Mouse (Mus musculus): ENCODE measurements at regions not wholly inside any gene's neighbourhood (a gene's known extent, or its start where the extent isn't known, plus 50 kb on each side); places are given as distances from the start of the nearest gene placed in this dataset.

DNA sequence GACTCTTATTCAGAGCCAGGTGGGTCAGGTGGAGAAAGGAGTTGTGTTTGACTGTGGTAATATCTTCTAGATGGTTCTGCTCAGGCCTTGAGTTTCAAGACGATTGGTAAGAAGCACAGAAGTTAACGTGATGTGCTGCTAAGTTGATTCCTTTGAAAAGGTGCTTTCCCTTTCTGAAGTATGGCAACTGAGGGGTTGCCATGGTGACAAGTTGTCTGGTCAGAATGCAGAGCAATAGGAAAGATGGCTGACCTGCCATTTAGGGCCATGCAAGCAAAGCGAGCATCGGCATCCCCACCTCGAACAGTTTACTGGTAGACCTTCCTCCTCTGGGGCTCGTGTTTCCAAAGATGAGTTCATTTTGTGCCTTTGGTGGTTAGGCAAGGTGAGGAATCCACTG, 76.1 kb upstream of the Id2 start:
- Histone ChIP-seq H3K36me3 (no peaks in the 10 kb centered on the region), H3K4me1 (replicated peaks) (no peaks in the 10 kb centered on the region), H3K9me3 (replicated peaks) (no peaks in the 10 kb centered on the region), H3K4me3 (no peak overlapping the region), H3K27ac (no peak overlapping the region), H3K9ac (no peak overlapping the region), H3K27me3 (no peaks in the 10 kb centered on the region), H3K4me2 (no peak overlapping the region)
- 86% methylated on average over 6 of the region's 6 CpGs for WGBS
- no peak for ATAC-seq (replicated peaks; ENCODE audit: insufficient number of reproducible peaks, insufficient read depth, low FRiP score, low read depth)

DNA sequence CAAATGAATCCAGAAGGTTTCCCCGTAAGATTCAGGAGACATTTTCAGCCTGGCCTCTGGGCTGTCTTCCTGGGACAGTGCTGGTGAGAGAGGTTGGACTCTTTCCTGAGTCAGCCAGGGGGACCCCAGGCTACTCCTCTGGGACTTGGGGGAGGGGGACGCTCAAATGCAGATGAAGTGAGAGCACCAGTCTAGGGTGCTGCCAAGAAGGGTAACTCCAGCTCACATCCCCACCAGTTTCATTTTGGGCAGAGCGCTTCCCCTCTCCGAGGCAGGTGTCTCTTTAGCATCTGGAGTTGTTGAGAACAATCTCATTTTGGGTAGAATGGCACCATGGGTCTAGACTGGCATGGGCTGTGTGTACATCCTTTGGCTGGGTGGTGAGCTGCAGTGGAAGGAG, 75.5 kb upstream of the Id2 start:
- H3K4me2 ChIP-seq, result no peak overlapping the region
- H3K9ac ChIP-seq, result no peak overlapping the region
- WGBS, result 81% methylated on average over 4 of the region's 4 CpGs
- no peak overlapping the region for H3K27ac ChIP-seq
- no peaks in the 10 kb centered on the region for H3K36me3 ChIP-seq
- no peaks in the 10 kb centered on the region for H3K4me1 ChIP-seq (replicated peaks)
- H3K9me3 ChIP-seq (replicated peaks), result no peaks in the 10 kb centered on the region
- no peak overlapping the region for H3K4me3 ChIP-seq
- no peaks in the 10 kb centered on the region for H3K27me3 ChIP-seq
- ATAC-seq (replicated peaks; ENCODE audit: insufficient number of reproducible peaks, insufficient read depth, low FRiP score, low read depth), result no peak

DNA sequence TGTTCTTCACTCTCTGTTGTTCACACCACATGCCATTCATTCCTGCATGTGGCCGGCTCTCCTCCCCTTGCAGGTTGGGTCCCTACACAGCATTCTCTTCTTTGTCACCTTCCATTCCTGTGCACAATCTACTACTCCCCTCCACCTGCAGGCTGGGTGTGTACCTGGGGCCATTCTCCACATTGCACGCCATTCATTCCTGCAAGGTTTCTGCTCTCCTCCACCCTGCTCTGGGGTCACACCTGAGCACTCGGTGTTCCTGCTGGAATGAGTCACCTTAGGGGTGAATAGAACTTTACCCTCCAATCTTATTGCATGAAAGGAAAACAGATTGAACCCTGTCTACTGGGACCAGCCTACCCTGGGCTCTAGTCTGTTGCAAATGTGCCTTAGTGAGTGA, 72.7 kb upstream of the Id2 start:
- Histone ChIP-seq H3K4me2 (no peak overlapping the region), H3K36me3 (no peaks in the 10 kb centered on the region), H3K9ac (no peak overlapping the region), H3K4me1 (replicated peaks) (no peaks in the 10 kb centered on the region; the same call in none of the 2 replicates), H3K9me3 (replicated peaks) (no peaks in the 10 kb centered on the region), H3K27me3 (no peaks in the 10 kb centered on the region), H3K27ac (no peak overlapping the region), H3K4me3 (no peak overlapping the region)
- no peak for ATAC-seq (replicated peaks; ENCODE audit: insufficient number of reproducible peaks, insufficient read depth, low FRiP score, low read depth)
- WGBS, result 81% methylated on average over 3 of the region's 3 CpGs

GRCm38 (mm10) chr12:25168213-25168545, 71.2 kb upstream of the Id2 start:
- peaks cover 9% of the 10 kb centered on the region for H3K4me1 ChIP-seq (replicated peaks)
- no peak overlapping the region for H3K27ac ChIP-seq
- H3K4me2 ChIP-seq, result no peak overlapping the region
- no peaks in the 10 kb centered on the region for H3K9me3 ChIP-seq (replicated peaks)
- H3K4me3 ChIP-seq, result no peak overlapping the region
- ATAC-seq (replicated peaks; ENCODE audit: insufficient number of reproducible peaks, insufficient read depth, low FRiP score, low read depth), result no peak
- no peaks in the 10 kb centered on the region for H3K27me3 ChIP-seq
- no peaks in the 10 kb centered on the region for H3K36me3 ChIP-seq
- WGBS, result 75% methylated on average over 5 of the region's 5 CpGs
- H3K9ac ChIP-seq, result no peak overlapping the region

- Histone ChIP-seq H3K36me3 (no peaks in the 10 kb centered on the region), H3K27me3 (no peaks in the 10 kb centered on the region), H3K9ac (no peak overlapping the region), H3K4me2 (no peak overlapping the region), H3K4me1 (replicated peaks) (peaks cover 13% of the 10 kb centered on the region), H3K27ac (no peak overlapping the region), H3K4me3 (no peak overlapping the region), H3K9me3 (replicated peaks) (no peaks in the 10 kb centered on the region)
- 71% methylated on average over 12 of the region's 12 CpGs for WGBS
- no peak for ATAC-seq (replicated peaks; ENCODE audit: insufficient number of reproducible peaks, insufficient read depth, low FRiP score, low read depth)
Observed at GRCm38 (mm10) chr12:25167504-25168212, 70.7 kb upstream of the Id2 start.

DNA sequence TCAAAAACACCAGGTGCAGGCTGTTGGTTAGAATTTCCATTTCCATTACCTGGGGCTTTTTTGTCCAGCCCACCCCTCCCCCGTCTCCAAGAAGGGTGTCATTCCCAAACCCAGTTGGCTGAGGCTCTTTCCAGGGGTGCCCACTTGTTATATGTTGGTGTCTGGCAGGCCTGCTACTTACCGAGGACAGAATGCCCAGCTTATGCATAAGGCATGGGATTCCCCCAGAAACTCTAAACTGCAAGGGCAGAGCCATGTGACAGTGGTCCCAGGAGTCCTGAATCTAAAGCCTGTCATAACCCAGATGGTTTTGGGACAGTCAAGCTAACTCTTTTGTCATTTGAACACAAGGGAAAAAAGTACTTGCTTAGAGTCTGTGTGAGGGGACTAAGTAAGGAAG, 69.6 kb upstream of the Id2 start:
- H3K36me3 ChIP-seq, result no peaks in the 10 kb centered on the region
- no peak overlapping the region for H3K9ac ChIP-seq
- WGBS, result 75% methylated on average over 2 of the region's 2 CpGs
- H3K9me3 ChIP-seq (replicated peaks), result no peaks in the 10 kb centered on the region
- ATAC-seq (replicated peaks; ENCODE audit: insufficient number of reproducible peaks, insufficient read depth, low FRiP score, low read depth), result no peak
- H3K4me2 ChIP-seq, result no peak overlapping the region
- no peak overlapping the region for H3K27ac ChIP-seq
- peaks cover 24% of the 10 kb centered on the region for H3K4me1 ChIP-seq (replicated peaks)
- H3K4me3 ChIP-seq, result no peak overlapping the region
- H3K27me3 ChIP-seq, result no peaks in the 10 kb centered on the region

DNA sequence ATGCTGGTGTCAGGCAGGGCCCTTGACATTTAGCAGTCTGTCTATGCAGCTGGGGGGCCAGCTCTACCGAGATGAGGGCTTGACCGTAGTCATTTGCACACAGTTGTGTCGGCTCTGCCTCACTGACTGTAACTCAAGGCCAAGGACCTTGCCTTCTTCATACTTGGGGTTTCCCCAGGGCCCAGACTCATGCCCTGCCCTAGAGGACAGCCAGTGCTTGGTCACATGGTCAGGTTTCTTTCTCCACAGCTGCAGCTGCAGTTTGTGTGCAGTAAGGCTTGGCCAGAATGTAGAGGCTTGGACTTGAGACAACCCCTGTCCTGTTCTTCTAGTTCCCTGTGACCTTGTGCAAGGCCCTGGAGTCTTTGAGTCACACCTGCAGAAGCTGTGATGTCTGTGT, 68.7 kb upstream of the Id2 start:
- no peaks in the 10 kb centered on the region for H3K36me3 ChIP-seq
- no peaks in the 10 kb centered on the region for H3K27me3 ChIP-seq
- 77% methylated on average over 3 of the region's 3 CpGs for WGBS
- H3K27ac ChIP-seq, result no peak overlapping the region
- H3K9ac ChIP-seq, result no peak overlapping the region
- no peaks in the 10 kb centered on the region for H3K9me3 ChIP-seq (replicated peaks)
- peaks cover 31% of the 10 kb centered on the region for H3K4me1 ChIP-seq (replicated peaks)
- H3K4me2 ChIP-seq, result no peak overlapping the region
- ATAC-seq (replicated peaks; ENCODE audit: insufficient number of reproducible peaks, insufficient read depth, low FRiP score, low read depth), result no peak
- no peak overlapping the region for H3K4me3 ChIP-seq

DNA sequence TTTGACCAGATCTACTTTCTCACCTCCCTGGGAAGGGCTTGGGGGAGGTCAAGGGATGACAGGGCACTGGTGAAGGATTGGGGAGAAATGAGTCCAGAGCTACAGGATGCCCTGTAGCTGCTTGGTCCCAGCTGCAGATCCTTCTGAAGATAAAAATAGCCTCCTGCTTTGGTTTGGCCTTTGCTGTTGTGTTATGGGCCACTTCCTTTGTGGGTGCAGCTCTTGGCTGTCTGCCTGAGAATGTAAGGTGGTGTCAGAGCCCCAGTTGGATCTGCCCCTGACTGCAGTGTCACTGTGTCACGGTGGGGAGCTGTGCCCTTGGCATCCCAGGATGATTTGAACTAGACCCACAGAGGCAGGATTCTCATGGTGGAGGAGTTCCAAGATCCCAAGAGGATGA, 67.8 kb upstream of the Id2 start:
- Histone ChIP-seq H3K36me3 (no peaks in the 10 kb centered on the region), H3K9me3 (replicated peaks) (no peaks in the 10 kb centered on the region), H3K4me2 (no peak overlapping the region), H3K4me3 (no peak overlapping the region), H3K9ac (no peak overlapping the region), H3K27ac (no peak overlapping the region), H3K4me1 (replicated peaks) (peaks cover 31% of the 10 kb centered on the region), H3K27me3 (no peaks in the 10 kb centered on the region)
- ATAC-seq (replicated peaks; ENCODE audit: insufficient number of reproducible peaks, insufficient read depth, low FRiP score, low read depth), result no peak
- WGBS, result 45% methylated on average over 1 of the region's 1 CpGs

DNA sequence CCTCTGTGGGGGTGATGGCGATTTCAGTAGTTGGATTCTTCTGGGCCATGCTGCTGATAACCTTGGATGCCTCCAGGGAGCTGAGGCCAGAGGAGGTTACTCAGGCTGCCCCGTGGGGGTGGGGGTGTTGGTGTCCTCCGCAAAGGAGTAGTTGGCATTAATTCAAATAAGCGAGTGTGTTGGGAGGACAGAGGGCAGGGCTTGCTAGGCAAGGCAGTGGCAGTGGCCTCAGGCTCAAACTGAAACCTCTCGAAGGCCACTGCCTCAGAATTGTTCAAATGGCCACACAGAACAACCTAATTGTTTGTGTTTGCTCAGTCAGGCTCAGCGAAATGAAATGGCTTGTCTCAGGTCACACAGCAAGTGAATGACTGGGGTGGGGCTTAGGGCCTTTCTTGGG, 66.6 kb upstream of the Id2 start:
- H3K36me3 ChIP-seq, result no peaks in the 10 kb centered on the region
- H3K27me3 ChIP-seq, result no peaks in the 10 kb centered on the region
- H3K4me2 ChIP-seq, result no peak overlapping the region
- WGBS, result 23% methylated on average over 6 of the region's 6 CpGs
- no peaks in the 10 kb centered on the region for H3K9me3 ChIP-seq (replicated peaks)
- no peak for ATAC-seq (replicated peaks; ENCODE audit: insufficient number of reproducible peaks, insufficient read depth, low FRiP score, low read depth)
- H3K4me3 ChIP-seq, result no peak overlapping the region
- H3K4me1 ChIP-seq (replicated peaks), result peaks cover 31% of the 10 kb centered on the region
- H3K9ac ChIP-seq, result no peak overlapping the region
- H3K27ac ChIP-seq, result no peak overlapping the region

DNA sequence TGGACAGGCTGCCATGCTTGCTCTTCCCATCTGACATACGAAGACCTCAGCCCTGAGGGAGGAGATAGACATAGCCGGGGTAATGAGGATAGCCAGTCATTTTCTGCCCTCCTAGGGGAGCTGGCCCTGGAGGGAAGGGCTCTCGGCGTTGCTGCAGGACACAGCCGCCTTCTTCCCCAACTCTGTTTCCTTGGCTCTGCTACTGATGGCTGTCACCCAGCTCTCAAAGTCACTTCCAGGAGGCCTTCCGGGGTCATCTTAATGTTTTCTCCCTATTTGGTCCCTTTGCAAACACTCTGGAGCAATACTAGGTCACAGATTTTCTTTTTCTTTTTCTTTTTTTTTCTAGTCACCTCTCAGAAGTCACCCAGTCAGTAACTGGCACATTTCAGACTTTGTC, 65.9 kb upstream of the Id2 start:
- no peak overlapping the region for H3K4me2 ChIP-seq
- ATAC-seq (replicated peaks; ENCODE audit: insufficient number of reproducible peaks, insufficient read depth, low FRiP score, low read depth), result no peak
- H3K4me1 ChIP-seq (replicated peaks), result peaks cover 31% of the 10 kb centered on the region
- H3K36me3 ChIP-seq, result no peaks in the 10 kb centered on the region
- 79% methylated on average over 6 of the region's 6 CpGs for WGBS
- no peaks in the 10 kb centered on the region for H3K27me3 ChIP-seq
- no peak overlapping the region for H3K4me3 ChIP-seq
- no peak overlapping the region for H3K27ac ChIP-seq
- no peak overlapping the region for H3K9ac ChIP-seq
- no peaks in the 10 kb centered on the region for H3K9me3 ChIP-seq (replicated peaks)

GRCm38 (mm10) chr12:25161939-25162338, 65.0 kb upstream of the Id2 start:
- ATAC-seq (replicated peaks; ENCODE audit: insufficient number of reproducible peaks, insufficient read depth, low FRiP score, low read depth), result no peak
- 61% methylated on average over 6 of the region's 6 CpGs for WGBS
- H3K9ac ChIP-seq, result no peak overlapping the region
- H3K4me1 ChIP-seq (replicated peaks), result peaks cover 31% of the 10 kb centered on the region
- no peaks in the 10 kb centered on the region for H3K27me3 ChIP-seq
- H3K4me2 ChIP-seq, result no peak overlapping the region
- H3K4me3 ChIP-seq, result no peak overlapping the region
- no peaks in the 10 kb centered on the region for H3K36me3 ChIP-seq
- H3K9me3 ChIP-seq (replicated peaks), result no peaks in the 10 kb centered on the region
- peak overlapping the region; percentile 6; the same call in 1 of the 2 replicates for H3K27ac ChIP-seq

DNA sequence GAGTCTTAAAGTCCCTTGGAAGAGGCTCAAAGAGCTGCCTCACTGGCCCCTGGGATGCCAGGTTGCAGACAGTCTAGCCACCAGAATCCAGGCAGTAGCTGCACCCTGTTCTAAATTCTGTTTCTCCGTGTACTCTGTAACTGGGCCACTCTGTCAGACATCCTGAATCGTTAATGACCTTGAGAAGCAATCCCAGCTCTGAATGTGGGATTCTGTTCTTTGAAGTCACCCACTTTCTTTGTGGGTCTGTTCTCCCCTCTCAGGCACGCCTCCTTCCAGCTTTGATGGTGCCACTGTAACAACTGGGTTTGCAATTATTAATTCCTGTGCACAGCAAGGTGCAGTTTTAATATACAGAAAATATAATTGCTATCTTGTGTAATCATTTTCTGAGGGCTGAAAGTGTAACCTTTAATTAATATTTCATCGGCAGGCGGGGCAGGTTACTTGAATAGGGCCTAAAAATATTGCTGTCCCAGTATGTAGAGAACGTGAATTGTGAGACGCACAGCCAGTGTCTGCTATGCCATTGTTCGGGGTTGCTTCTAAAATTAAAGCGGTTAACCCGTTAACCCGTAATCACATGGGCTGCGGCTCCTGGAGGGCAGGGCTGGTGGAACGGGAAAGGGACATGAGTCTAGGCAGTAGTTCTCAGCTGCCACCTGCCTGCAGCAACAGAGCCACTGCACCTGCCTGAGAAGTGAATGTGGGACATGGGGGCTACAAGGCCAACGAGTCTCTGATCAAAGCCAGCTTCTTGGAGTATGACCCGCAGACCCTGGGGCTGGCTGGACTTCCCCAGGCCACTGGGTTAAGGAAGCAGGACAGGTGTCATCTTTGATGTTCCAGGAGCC, 64.3 kb upstream of the Id2 start:
- H3K27me3 ChIP-seq, result no peaks in the 10 kb centered on the region
- no peak overlapping the region for H3K9ac ChIP-seq
- H3K27ac ChIP-seq, result peak overlapping the region; percentile 6; the same call in 1 of the 2 replicates
- no peaks in the 10 kb centered on the region for H3K9me3 ChIP-seq (replicated peaks)
- no peak overlapping the region for H3K4me2 ChIP-seq
- WGBS, result 55% methylated on average over 15 of the region's 15 CpGs
- H3K4me1 ChIP-seq (replicated peaks), result peaks cover 31% of the 10 kb centered on the region
- no peak overlapping the region for H3K4me3 ChIP-seq
- H3K36me3 ChIP-seq, result no peaks in the 10 kb centered on the region
- ATAC-seq (replicated peaks; ENCODE audit: insufficient number of reproducible peaks, insufficient read depth, low FRiP score, low read depth), result peak; percentile 63; the same call in 1 of the 2 replicates
